ENCODE assay signal across 19 mouse cellular contexts in the genomic region with DNA sequence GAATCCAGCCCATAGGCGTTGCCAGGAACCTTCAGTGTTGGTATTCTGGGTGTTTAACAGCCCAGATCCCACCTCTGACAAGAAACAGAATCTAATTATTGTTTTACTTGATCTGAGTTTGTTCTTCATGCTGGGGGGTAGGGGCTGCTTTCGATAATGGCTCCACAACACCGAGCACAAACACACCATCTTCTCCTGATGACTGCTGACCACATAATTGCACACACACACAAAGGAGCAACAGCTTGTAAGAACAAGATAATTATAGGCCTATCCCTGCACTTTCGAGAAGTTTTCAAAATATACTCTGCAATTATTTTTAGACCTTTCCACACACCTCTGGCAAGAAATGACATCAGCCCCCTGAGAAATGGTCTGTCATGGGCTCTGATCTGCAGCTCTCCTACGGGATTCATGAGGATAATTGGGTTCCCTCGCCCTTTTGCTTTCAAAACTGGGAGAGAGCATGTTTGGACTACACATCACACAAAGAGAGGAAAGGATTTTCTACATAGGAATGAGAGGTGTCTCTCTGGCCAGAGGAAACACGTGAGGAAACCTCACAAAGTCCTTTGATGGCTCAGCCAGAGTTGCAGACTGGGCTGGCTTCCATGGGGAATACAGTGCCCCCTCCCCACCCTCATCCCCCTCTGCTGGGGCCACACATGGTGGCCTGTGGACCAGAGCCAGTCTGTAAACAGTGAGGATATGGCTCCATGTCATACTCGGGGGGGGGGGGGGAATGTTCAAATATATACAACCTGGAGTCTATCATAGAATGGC.
DNase-seq lines count a peak whose midpoint lies in the region; ATAC-seq and TF ChIP-seq lines count a peak whose summit lies in the region.
"Had no signal": no experiment of that assay in that cellular context is flagged by ENCODE, and none has a peak within 500 bp of the region (broad histone marks: within the 10 kb centered on the region; RNA-seq: fewer than 3 reads in every experiment).

No protein-coding gene starts in this region.

- H3K27me3 ChIP-seq in heart, embryonic 16.5 days (ENCODE audit: control insufficient read depth, insufficient read depth, low read length) = no peaks in the 10 kb centered on the region
- 0 out of 2 replicates have a peak, but pooled peaks cover 8% of the 10 kb centered on the region for H3K27me3 ChIP-seq in heart, embryonic 10.5 days (ENCODE audit: insufficient read depth, poor library complexity, severe bottlenecking)
- no peaks in the 10 kb centered on the region for H3K27me3 ChIP-seq in midbrain, embryonic 14.5 days (ENCODE audit: control insufficient read depth, insufficient read depth, low read length)
- no peaks in the 10 kb centered on the region for H3K27me3 ChIP-seq in midbrain, postnatal 0 days (ENCODE audit: insufficient read depth, low read length)
- no peaks in the 10 kb centered on the region for H3K27me3 ChIP-seq in embryonic facial prominence, embryonic 15.5 days
- H3K27me3 ChIP-seq in stomach, postnatal 0 days (ENCODE audit: control insufficient read depth, insufficient read depth, low read length) = no peaks in the 10 kb centered on the region
- H3K27me3 ChIP-seq: heart, embryonic 12.5 days; hindbrain, embryonic 13.5 days; liver, embryonic 15.5 days; neural tube, embryonic 12.5 days had no signal

- no peak overlapping the region for H3K9ac ChIP-seq in heart, embryonic 16.5 days (ENCODE audit: low read length)
- H3K9ac ChIP-seq in midbrain, embryonic 14.5 days (replicated peaks; ENCODE audit: low read length) = no peak overlapping the region
- no peak overlapping the region for H3K9ac ChIP-seq in midbrain, postnatal 0 days (replicated peaks; ENCODE audit: low read length, poor library complexity, severe bottlenecking)
- no peak overlapping the region for H3K9ac ChIP-seq in embryonic facial prominence, embryonic 15.5 days
- H3K9ac ChIP-seq in stomach, postnatal 0 days (ENCODE audit: low read length) = no peak overlapping the region
- H3K9ac ChIP-seq: heart, embryonic 12.5 days; hindbrain, embryonic 13.5 days; liver, embryonic 15.5 days; neural tube, embryonic 12.5 days had no signal

- H3K36me3 ChIP-seq in heart, embryonic 16.5 days (ENCODE audit: control insufficient read depth, insufficient read depth) = no peaks in the 10 kb centered on the region
- H3K36me3 ChIP-seq in heart, embryonic 10.5 days = no peaks in the 10 kb centered on the region
- no peaks in the 10 kb centered on the region for H3K36me3 ChIP-seq in midbrain, embryonic 14.5 days (ENCODE audit: control insufficient read depth, insufficient read depth, low read length)
- no peaks in the 10 kb centered on the region for H3K36me3 ChIP-seq in midbrain, postnatal 0 days (ENCODE audit: insufficient read depth, low read length)
- H3K36me3 ChIP-seq in embryonic facial prominence, embryonic 15.5 days = no peaks in the 10 kb centered on the region
- H3K36me3 ChIP-seq in stomach, postnatal 0 days (ENCODE audit: control insufficient read depth, insufficient read depth, low read length) = no peaks in the 10 kb centered on the region
- H3K36me3 ChIP-seq: heart, embryonic 12.5 days; liver, embryonic 15.5 days; neural tube, embryonic 12.5 days had no signal

- H3K4me2 ChIP-seq in heart, embryonic 16.5 days (ENCODE audit: low read depth, low read length) = no peak overlapping the region
- no peak overlapping the region for H3K4me2 ChIP-seq in midbrain, embryonic 14.5 days (ENCODE audit: low read length)
- H3K4me2 ChIP-seq in midbrain, postnatal 0 days (ENCODE audit: low read depth, low read length, poor library complexity, severe bottlenecking) = no peak overlapping the region
- no peak overlapping the region for H3K4me2 ChIP-seq in embryonic facial prominence, embryonic 15.5 days (replicated peaks)
- H3K4me2 ChIP-seq in stomach, postnatal 0 days (replicated peaks; ENCODE audit: low read depth) = no peak overlapping the region
- H3K4me2 ChIP-seq: heart, embryonic 12.5 days; hindbrain, embryonic 13.5 days; liver, embryonic 15.5 days; neural tube, embryonic 12.5 days had no signal

- 54% methylated on average over 8 of the region's 8 CpGs for WGBS in heart, embryonic 16.5 days
- 65% methylated on average over 8 of the region's 8 CpGs for WGBS in heart, embryonic 10.5 days
- WGBS in midbrain, embryonic 14.5 days = 64% methylated on average over 8 of the region's 8 CpGs
- whole genome bisulfite sequencing in midbrain, postnatal 0 days = 51% methylated on average over 8 of the region's 8 CpGs
- WGBS in embryonic facial prominence, embryonic 15.5 days = 38% methylated on average over 8 of the region's 8 CpGs
- 46% methylated on average over 8 of the region's 8 CpGs for WGBS in stomach, postnatal 0 days

- no peak for TF ChIP-seq EP300 in stomach, postnatal 0 days (optimal IDR thresholded peaks at IDR 0.05)

- H3K9me3 ChIP-seq in heart, embryonic 16.5 days (replicated peaks; ENCODE audit: control insufficient read depth, low read length) = peaks cover 8% of the 10 kb centered on the region
- 0 out of 2 replicates have a peak, but pooled peaks cover 4% of the 10 kb centered on the region for H3K9me3 ChIP-seq in heart, embryonic 10.5 days
- H3K9me3 ChIP-seq in midbrain, embryonic 14.5 days (ENCODE audit: control insufficient read depth, low read length) = no peaks in the 10 kb centered on the region
- no peaks in the 10 kb centered on the region for H3K9me3 ChIP-seq in midbrain, postnatal 0 days (ENCODE audit: low read length)
- H3K9me3 ChIP-seq in embryonic facial prominence, embryonic 15.5 days (replicated peaks) = no peaks in the 10 kb centered on the region
- no peaks in the 10 kb centered on the region for H3K9me3 ChIP-seq in stomach, postnatal 0 days (ENCODE audit: control insufficient read depth, low read length)
- H3K9me3 ChIP-seq: hindbrain, embryonic 13.5 days; liver, embryonic 15.5 days; neural tube, embryonic 12.5 days had no signal

- no peak overlapping the region for H3K4me3 ChIP-seq in heart, embryonic 16.5 days (ENCODE audit: low read length)
- no peak overlapping the region for H3K4me3 ChIP-seq in heart, embryonic 10.5 days
- no peak overlapping the region for H3K4me3 ChIP-seq in midbrain, embryonic 14.5 days (replicated peaks; ENCODE audit: low read depth, low read length)
- H3K4me3 ChIP-seq in midbrain, postnatal 0 days (ENCODE audit: low read depth, low read length) = no peak overlapping the region
- no peak overlapping the region for H3K4me3 ChIP-seq in embryonic facial prominence, embryonic 15.5 days (replicated peaks)
- H3K4me3 ChIP-seq in stomach, postnatal 0 days (ENCODE audit: low read depth, low read length) = no peak overlapping the region
- H3K4me3 ChIP-seq: heart, embryonic 12.5 days; hindbrain, embryonic 13.5 days; left cerebral cortex, adult 2 months; liver, embryonic 15.5 days; neural tube, embryonic 12.5 days had no signal

- H3K4me1 ChIP-seq in heart, embryonic 16.5 days (ENCODE audit: control insufficient read depth, insufficient read depth, low read length) = peaks cover 15% of the 10 kb centered on the region; the same call in 1 of the 2 replicates
- peaks cover 9% of the 10 kb centered on the region for H3K4me1 ChIP-seq in heart, embryonic 10.5 days
- H3K4me1 ChIP-seq in midbrain, embryonic 14.5 days (ENCODE audit: control insufficient read depth, insufficient read depth, low read length) = peaks cover 15% of the 10 kb centered on the region; the same call in 1 of the 2 replicates
- no peaks in the 10 kb centered on the region for H3K4me1 ChIP-seq in midbrain, postnatal 0 days (ENCODE audit: insufficient read depth, low read length)
- H3K4me1 ChIP-seq in embryonic facial prominence, embryonic 15.5 days = 0 out of 2 replicates have a peak, but pooled peaks cover 3% of the 10 kb centered on the region
- peaks cover 3% of the 10 kb centered on the region; the same call in 1 of the 2 replicates for H3K4me1 ChIP-seq in stomach, postnatal 0 days (replicated peaks; ENCODE audit: control insufficient read depth, insufficient read depth)
- H3K4me1 ChIP-seq: neural tube, embryonic 12.5 days had no signal

- no peak for ATAC-seq in heart, embryonic 16.5 days (replicated peaks; ENCODE audit: extremely low read depth, insufficient read depth, low FRiP score)
- ATAC-seq in midbrain, embryonic 14.5 days (ENCODE audit: low FRiP score, low TSS enrichment) = no peak
- no peak for ATAC-seq in midbrain, postnatal 0 days (ENCODE audit: low FRiP score)
- ATAC-seq in embryonic facial prominence, embryonic 15.5 days (ENCODE audit: insufficient number of reproducible peaks, low FRiP score, low TSS enrichment, low read depth) = peak; percentile 55; the same call in 1 of the 2 replicates
- ATAC-seq in stomach, postnatal 0 days (ENCODE audit: low FRiP score, low TSS enrichment) = 0 out of 2 replicates have a peak, but pooled peaks have one; percentile 19
- ATAC-seq: intestine, postnatal 0 days had no signal

- 0 out of 2 replicates have a peak overlapping the region, but pooled peaks have one; percentile 14 for H3K27ac ChIP-seq in heart, embryonic 16.5 days (ENCODE audit: low read length)
- no peak overlapping the region; the same call in 1 of the 2 replicates for H3K27ac ChIP-seq in heart, embryonic 10.5 days
- no peak overlapping the region for H3K27ac ChIP-seq in midbrain, embryonic 14.5 days (replicated peaks; ENCODE audit: low read depth, low read length)
- no peak overlapping the region for H3K27ac ChIP-seq in midbrain, postnatal 0 days (ENCODE audit: low read depth, low read length)
- peak overlapping the region; percentile 41; the same call in 1 of the 2 replicates for H3K27ac ChIP-seq in embryonic facial prominence, embryonic 15.5 days (replicated peaks)
- H3K27ac ChIP-seq in stomach, postnatal 0 days (replicated peaks) = no peak overlapping the region
- H3K27ac ChIP-seq: hindbrain, embryonic 13.5 days; kidney, postnatal 0 days; left cerebral cortex, adult 2 months; liver, embryonic 15.5 days; macrophage; neural tube, embryonic 12.5 days had no signal

- TF ChIP-seq CTCF in midbrain, postnatal 0 days (IDR thresholded peaks at IDR 0.05) = no peak
- TF ChIP-seq CTCF in stomach, postnatal 0 days (IDR thresholded peaks at IDR 0.05; ENCODE audit: low read depth) = no peak

- no peak for DNase-seq in heart, embryonic 10.5 days (ENCODE audit: low spot score)
- DNase-seq in midbrain, embryonic 14.5 days = peak; percentile 16
- DNase-seq in midbrain, postnatal 0 days (ENCODE audit: low spot score) = no peak
- no peak for DNase-seq in stomach, postnatal 0 days (ENCODE audit: low spot score)
- no peak for DNase-seq in spleen, postnatal 4 days (ENCODE audit: low spot score in 2 of 2)
- DNase-seq: adrenal gland, postnatal 25 days; cerebellum, adult 9-11 months; right cerebral cortex, postnatal 25 days; thymus, postnatal 25 days had no signal

Comparison
In these comparisons a context has a peak if more than half of its experiments do, and no peak if none do; other contexts are left out.
1. H3K27ac ChIP-seq: peak in heart, embryonic 16.5 days (single experiment) and embryonic facial prominence, embryonic 15.5 days (single experiment); none in heart, embryonic 10.5 days (single experiment), midbrain, embryonic 14.5 days (single experiment), midbrain, postnatal 0 days (single experiment) and stomach, postnatal 0 days (single experiment).
2. ATAC-seq: peak in embryonic facial prominence, embryonic 15.5 days (single experiment) and stomach, postnatal 0 days (single experiment); none in heart, embryonic 16.5 days (single experiment), midbrain, embryonic 14.5 days (single experiment) and midbrain, postnatal 0 days (single experiment).